Mouse (Mus musculus) C2C12 (cell line): ENCODE data around the gene C130074G19Rik.

ENCODE experiments used
- CEBPB ChIP-seq: IDR thresholded peaks from one replicate; pipeline ENCODE4 v1.6.1; 2011; ENCODE audit warnings: low read depth, mild to moderate bottlenecking, control low read depth, moderate library complexity
- CTCF ChIP-seq: IDR thresholded peaks from one replicate; pipeline ENCODE4 v1.5.1; 2011; ENCODE audit not compliant: control insufficient read depth, insufficient read depth, insufficient read length
- FOSL1 ChIP-seq: IDR thresholded peaks from one replicate; pipeline ENCODE4 v1.8.0; 2011; ENCODE audit warnings: mild to moderate bottlenecking, low read length; ENCODE audit not compliant: poor library complexity, insufficient read depth, severe bottlenecking
- MAX ChIP-seq: IDR thresholded peaks from one replicate; pipeline ENCODE4 v1.6.1; 2011; ENCODE audit warnings: mild to moderate bottlenecking, control low read depth
- MYOD1 ChIP-seq: IDR thresholded peaks from one replicate; pipeline ENCODE4 v1.6.1; 2011; ENCODE audit warnings: low read depth; ENCODE audit not compliant: control insufficient read depth, insufficient read length
- MYOG ChIP-seq: IDR thresholded peaks from one replicate; pipeline ENCODE4 v1.6.1; 2011; ENCODE audit not compliant: control insufficient read depth, insufficient read length; ENCODE audit errors: extremely low read depth
- USF1 ChIP-seq: IDR thresholded peaks from one replicate; pipeline ENCODE4 v1.6.1; 2011; ENCODE audit warnings: low read depth, mild to moderate bottlenecking, control low read depth, moderate library complexity

DNA sequence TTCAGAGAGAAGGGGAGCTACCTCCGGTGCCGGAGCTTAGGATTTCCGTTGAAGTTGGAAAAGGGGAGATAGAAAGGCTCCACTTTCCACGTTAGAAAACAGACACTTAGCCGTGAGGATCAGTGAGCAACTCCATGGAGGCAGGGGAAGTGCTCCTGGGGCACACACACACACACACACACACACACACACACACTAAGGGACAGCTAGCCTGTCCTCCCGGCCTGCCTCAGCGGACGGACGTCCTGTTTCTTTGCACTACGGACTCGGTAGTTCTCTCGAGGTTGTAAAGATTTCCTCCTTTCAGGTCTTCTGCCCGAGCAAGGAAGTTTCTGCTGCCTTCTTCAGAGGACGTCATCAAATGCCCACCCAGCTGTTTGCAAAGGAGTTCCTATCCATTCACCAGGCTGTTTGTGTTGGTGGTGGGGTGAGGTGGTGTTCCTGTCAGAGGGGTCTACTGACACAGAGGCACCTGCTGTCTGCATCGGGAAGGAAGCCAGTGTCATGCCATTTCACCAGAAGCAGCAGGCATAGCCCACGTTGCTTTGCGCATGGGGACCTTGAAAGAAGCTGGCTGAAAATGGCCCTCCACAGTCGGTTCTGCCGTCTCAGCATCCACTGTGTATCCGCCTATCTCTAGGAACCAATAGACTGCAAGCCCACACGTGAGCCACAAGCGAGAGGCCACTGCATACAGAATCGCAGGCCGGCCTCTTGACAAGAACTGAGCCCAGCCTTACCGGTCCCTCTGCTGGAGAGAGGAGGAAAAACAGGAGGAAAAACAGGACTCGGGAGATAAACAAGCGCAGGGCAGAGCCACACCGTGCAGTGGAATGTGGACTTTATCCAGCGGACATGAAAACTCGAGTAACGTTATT is 31.0 kb downstream of the C130074G19Rik start:
- TF ChIP-seq CTCF: no peak
- no peak for TF ChIP-seq MYOG
- no peak for TF ChIP-seq MAX
- no peak for TF ChIP-seq FOSL1
- TF ChIP-seq USF1: no peak
- no peak for TF ChIP-seq CEBPB
- TF ChIP-seq MYOD1: no peak
